Mouse (Mus musculus): ENCODE results near the gene Egfr.

GRCm38 (mm10) chr11:16737323-16737722, 14.7 kb upstream of the Egfr start:
- no peak for TF ChIP-seq EP300 (IDR thresholded peaks at IDR 0.05; ENCODE audit: low read depth)
- no peak for TF ChIP-seq CTCF (IDR thresholded peaks at IDR 0.05; ENCODE audit: low read depth)
